Mouse (Mus musculus) embryonic facial prominence, embryonic 10.5 days (tissue): ENCODE data around the gene Acox1. TPM values are rescaled to one million over a fixed set of nuclear protein-coding genes. Genes with fewer than 3 reads are reported as not detected.
A peak's percentile ranks its signal among the peaks of the same experiment; 100 is the strongest.

ENCODE experiments used
- DNase-seq: peaks from one replicate; pipeline ENCODE4 v3.0.0-alpha.2; 2017; ENCODE audit warnings: low spot score
- H3K27ac ChIP-seq: fragments of 300-500 bp; sonication (generic); replicated peaks from 2 replicates; pipeline ENCODE4 v1.5.1; 2016; ENCODE audit warnings: mild to moderate bottlenecking
- H3K27me3 ChIP-seq: fragments of 300-500 bp; sonication (generic); replicated peaks from 2 replicates; pipeline ENCODE4 v1.6.1; 2016; ENCODE audit warnings: low read depth, mild to moderate bottlenecking; ENCODE audit not compliant: poor library complexity, severe bottlenecking
- H3K36me3 ChIP-seq: fragments of 300-500 bp; sonication (generic); replicated peaks from 2 replicates; pipeline ENCODE4 v1.6.1; 2016; ENCODE audit warnings: mild to moderate bottlenecking, moderate library complexity
- H3K4me1 ChIP-seq: fragments of 300-500 bp; sonication (generic); 2 replicates; pipeline ENCODE4 v1.6.1; 2016
- H3K4me3 ChIP-seq: fragments of 300-500 bp; sonication (generic); 2 replicates; pipeline ENCODE4 v1.5.1; 2016; ENCODE audit warnings: mild to moderate bottlenecking, moderate library complexity
- H3K9me3 ChIP-seq: fragments of 300-500 bp; sonication (generic); 2 replicates; pipeline ENCODE4 v1.6.1; 2016; ENCODE audit warnings: mild to moderate bottlenecking
- WGBS: fragments of 180-500 bp; shearing (Covaris S2); methylation state at CpG from one replicate; pipeline ENCODE4 v1.1.7; 2016; 5-methylcytosine and 5-hydroxymethylcytosine counted together
- polyA plus RNA-seq: library from polyadenylated mRNA; unstranded; fragments of >200 nt; fragmentation: Nextera tagmentation; extraction: Ambion mirVana; gene quantifications from 2 replicates; pipeline ENCODE4 v1.2.1, GENCODE M21; 2016

Acox1 gene
- polyA plus RNA-seq, 1 experiment from 2014 or later, result 18.8 TPM

GRCm38 (mm10) chr11:116149341-116149740 is 49.5 kb downstream of the Acox1 start:
- Histone ChIP-seq H3K4me3 (no peak overlapping the region), H3K27me3 (no peaks in the 10 kb centered on the region), H3K9me3 (no peaks in the 10 kb centered on the region), H3K27ac (0 out of 2 replicates have a peak overlapping the region, but pooled peaks have one; percentile 12), H3K4me1 (peaks cover 30% of the 10 kb centered on the region), H3K36me3 (peaks cover 100% of the 10 kb centered on the region)
- 85% methylated on average over 6 of the region's 6 CpGs for WGBS
- DNase-seq, result no peak

GRCm38 (mm10) chr11:116148761-116149221 is 50.1 kb downstream of the Acox1 start:
- Histone ChIP-seq H3K36me3 (peaks cover 100% of the 10 kb centered on the region), H3K4me3 (no peak overlapping the region; the same call in 1 of the 2 replicates), H3K27me3 (no peaks in the 10 kb centered on the region), H3K27ac (peak overlapping the region; percentile 12; the same call in 1 of the 2 replicates), H3K9me3 (no peaks in the 10 kb centered on the region), H3K4me1 (peaks cover 30% of the 10 kb centered on the region)
- 66% methylated on average over 20 of the region's 20 CpGs for WGBS
- DNase-seq, result no peak

DNA sequence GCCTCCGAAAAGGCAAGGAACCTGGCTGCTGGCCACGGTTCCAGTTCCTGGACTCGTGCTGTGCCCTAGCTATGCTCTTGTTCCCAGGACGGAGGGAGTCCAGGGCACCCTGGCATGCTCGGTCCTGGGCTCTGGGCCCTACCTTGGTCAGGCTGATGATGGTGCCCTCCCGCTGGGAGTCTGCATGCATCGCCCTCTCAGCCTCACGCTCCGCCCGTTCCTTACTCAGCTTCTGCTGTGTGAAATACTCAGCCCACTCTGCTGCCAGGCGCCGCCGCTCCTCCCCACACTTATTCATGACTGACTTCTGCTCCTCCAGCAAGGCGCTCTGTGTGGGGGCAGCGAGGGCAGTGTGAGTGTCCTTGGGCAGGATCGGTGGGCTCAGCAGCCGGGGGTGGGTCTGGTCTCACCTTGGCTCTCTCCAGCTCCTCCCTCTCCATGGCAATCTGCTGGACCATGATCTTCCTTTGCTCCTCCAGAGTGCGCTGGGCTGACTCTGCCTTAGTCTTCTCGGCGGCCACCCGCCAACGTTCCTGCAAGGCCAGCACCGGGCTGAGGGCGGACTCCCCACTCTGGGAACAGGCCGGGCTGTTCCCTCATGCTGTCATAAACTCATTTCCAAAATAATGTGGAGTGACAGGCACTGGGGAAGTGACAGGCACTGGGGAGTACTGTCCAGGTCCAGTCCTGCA is 52.4 kb downstream of the Acox1 start:
- WGBS, result 79% methylated on average over 25 of the region's 25 CpGs
- Histone ChIP-seq H3K36me3 (peaks cover 100% of the 10 kb centered on the region), H3K4me3 (no peak overlapping the region), H3K9me3 (no peaks in the 10 kb centered on the region), H3K4me1 (peaks cover 40% of the 10 kb centered on the region), H3K27ac (no peak overlapping the region), H3K27me3 (no peaks in the 10 kb centered on the region)
- DNase-seq, result no peak

DNA sequence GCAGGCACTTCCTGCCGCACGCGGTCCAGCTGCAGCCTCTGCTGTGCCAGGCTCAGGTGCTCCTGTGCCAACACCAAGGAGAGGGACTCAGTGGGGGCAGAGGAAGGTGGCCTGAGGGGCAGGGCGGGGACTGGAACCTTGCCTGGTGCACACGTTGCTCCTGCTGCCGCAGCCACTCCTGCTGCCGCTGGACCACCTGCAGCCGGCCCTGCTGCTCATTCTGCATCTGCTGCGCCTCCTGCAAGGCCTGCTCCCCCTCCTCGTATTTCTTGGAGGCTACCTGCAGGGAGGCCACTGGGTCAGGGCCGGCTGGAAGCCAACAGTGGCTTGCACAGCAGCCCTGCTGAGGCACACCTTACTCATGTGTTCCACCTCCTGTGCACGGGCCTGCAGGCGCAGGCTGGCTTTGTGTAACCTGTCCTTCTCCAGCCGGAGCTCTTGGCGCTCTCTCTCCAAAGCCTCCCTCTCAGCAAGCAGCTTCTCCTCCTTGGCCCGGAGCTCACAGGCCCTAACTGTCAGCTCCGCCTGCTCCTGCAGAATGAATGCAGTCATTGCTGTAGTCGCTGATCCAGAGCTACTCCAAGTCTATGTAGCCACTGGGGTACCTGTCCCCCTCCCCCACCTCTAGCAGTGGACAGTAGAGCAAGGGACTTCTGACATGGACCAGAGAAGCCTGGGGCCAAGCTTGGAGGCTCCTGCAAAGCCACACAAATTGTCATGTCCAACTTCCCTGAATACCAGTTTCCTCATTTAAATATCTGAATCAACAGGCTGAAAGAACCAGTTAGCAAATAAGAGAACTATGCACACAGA is 53.2 kb downstream of the Acox1 start:
- WGBS, result 59% methylated on average over 18 of the region's 18 CpGs
- H3K27ac ChIP-seq, result no peak overlapping the region
- DNase-seq, result no peak
- no peaks in the 10 kb centered on the region for H3K9me3 ChIP-seq
- no peak overlapping the region for H3K4me3 ChIP-seq
- H3K4me1 ChIP-seq, result peaks cover 40% of the 10 kb centered on the region
- no peaks in the 10 kb centered on the region for H3K27me3 ChIP-seq
- peaks cover 95% of the 10 kb centered on the region for H3K36me3 ChIP-seq

GRCm38 (mm10) chr11:116143468-116143867 is 55.4 kb downstream of the Acox1 start:
- Histone ChIP-seq H3K27ac (no peak overlapping the region), H3K4me3 (no peak overlapping the region), H3K9me3 (no peaks in the 10 kb centered on the region), H3K36me3 (peaks cover 73% of the 10 kb centered on the region), H3K4me1 (peaks cover 38% of the 10 kb centered on the region), H3K27me3 (no peaks in the 10 kb centered on the region)
- no peak for DNase-seq
- 91% methylated on average over 3 of the region's 3 CpGs for WGBS

- 50% methylated on average over 10 of the region's 10 CpGs for WGBS
- H3K4me3 ChIP-seq, result no peak overlapping the region
- H3K9me3 ChIP-seq, result no peaks in the 10 kb centered on the region
- peaks cover 62% of the 10 kb centered on the region for H3K36me3 ChIP-seq
- no peak for DNase-seq
- peak overlapping the region; percentile 7; the same call in 1 of the 2 replicates for H3K27ac ChIP-seq
- H3K27me3 ChIP-seq, result no peaks in the 10 kb centered on the region
- H3K4me1 ChIP-seq, result peaks cover 32% of the 10 kb centered on the region
Measured at GRCm38 (mm10) chr11:116142211-116142991, 56.4 kb downstream of the Acox1 start.

- WGBS, result under 1% methylated on average over 60 of the region's 60 CpGs
- no peaks in the 10 kb centered on the region for H3K9me3 ChIP-seq
- DNase-seq, result peak; percentile 98
- peak within 1 kb of the TSS; percentile 92 for H3K4me3 ChIP-seq
- H3K27me3 ChIP-seq, result no peaks in the 10 kb centered on the region
- H3K36me3 ChIP-seq, result peaks cover 61% of the 10 kb centered on the region
- H3K27ac ChIP-seq, result peak within 1 kb of the TSS; percentile 91
- peaks cover 29% of the 10 kb centered on the region for H3K4me1 ChIP-seq
Measured at GRCm38 (mm10) chr11:116138468-116139138, 60.2 kb downstream of the Acox1 start, which contains the start of gene Mrpl38. Mrpl38 (minus strand) TSS chr11:116138868.

DNA sequence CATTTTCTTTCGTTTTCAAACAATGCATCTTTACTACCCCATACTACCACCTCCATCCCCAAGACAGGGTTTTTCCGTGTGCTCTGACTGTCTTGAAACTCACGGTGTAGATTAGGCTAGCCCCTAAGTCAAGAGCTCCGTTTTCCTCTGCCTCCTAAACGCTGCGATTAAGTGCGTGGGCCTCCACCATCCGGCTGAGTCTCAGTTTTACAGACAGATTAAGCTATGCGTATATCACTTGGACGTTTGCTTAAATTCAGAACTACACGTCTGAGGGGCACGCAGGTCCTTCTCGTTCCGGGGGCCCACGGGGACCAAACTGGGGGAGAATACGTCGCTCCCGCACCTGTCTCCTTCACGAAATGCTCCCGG is 60.8 kb downstream of the Acox1 start:
- Histone ChIP-seq H3K9me3 (no peaks in the 10 kb centered on the region), H3K4me3 (peak overlapping the region; percentile 92), H3K27ac (peak overlapping the region; percentile 91), H3K36me3 (peaks cover 61% of the 10 kb centered on the region), H3K4me1 (peaks cover 35% of the 10 kb centered on the region), H3K27me3 (no peaks in the 10 kb centered on the region)
- WGBS, result 1% methylated on average over 20 of the region's 20 CpGs
- DNase-seq, result no peak

- no peak for DNase-seq
- no peak overlapping the region for H3K4me3 ChIP-seq
- H3K4me1 ChIP-seq, result peaks cover 53% of the 10 kb centered on the region
- no peak overlapping the region for H3K27ac ChIP-seq
- WGBS, result 84% methylated on average over 10 of the region's 10 CpGs
- peaks cover 6% of the 10 kb centered on the region for H3K27me3 ChIP-seq
- peaks cover 60% of the 10 kb centered on the region for H3K36me3 ChIP-seq
- H3K9me3 ChIP-seq, result no peaks in the 10 kb centered on the region
Measured at GRCm38 (mm10) chr11:116134171-116134570, 64.7 kb downstream of the Acox1 start.

- Histone ChIP-seq H3K4me3 (no peak overlapping the region), H3K9me3 (no peaks in the 10 kb centered on the region), H3K4me1 (peaks cover 54% of the 10 kb centered on the region), H3K27me3 (peaks cover 13% of the 10 kb centered on the region), H3K36me3 (peaks cover 60% of the 10 kb centered on the region), H3K27ac (peak overlapping the region; percentile 3; the same call in 1 of the 2 replicates)
- 63% methylated on average over 5 of the region's 5 CpGs for WGBS
- no peak for DNase-seq
Measured at GRCm38 (mm10) chr11:116133497-116133896, 65.3 kb downstream of the Acox1 start.

DNA sequence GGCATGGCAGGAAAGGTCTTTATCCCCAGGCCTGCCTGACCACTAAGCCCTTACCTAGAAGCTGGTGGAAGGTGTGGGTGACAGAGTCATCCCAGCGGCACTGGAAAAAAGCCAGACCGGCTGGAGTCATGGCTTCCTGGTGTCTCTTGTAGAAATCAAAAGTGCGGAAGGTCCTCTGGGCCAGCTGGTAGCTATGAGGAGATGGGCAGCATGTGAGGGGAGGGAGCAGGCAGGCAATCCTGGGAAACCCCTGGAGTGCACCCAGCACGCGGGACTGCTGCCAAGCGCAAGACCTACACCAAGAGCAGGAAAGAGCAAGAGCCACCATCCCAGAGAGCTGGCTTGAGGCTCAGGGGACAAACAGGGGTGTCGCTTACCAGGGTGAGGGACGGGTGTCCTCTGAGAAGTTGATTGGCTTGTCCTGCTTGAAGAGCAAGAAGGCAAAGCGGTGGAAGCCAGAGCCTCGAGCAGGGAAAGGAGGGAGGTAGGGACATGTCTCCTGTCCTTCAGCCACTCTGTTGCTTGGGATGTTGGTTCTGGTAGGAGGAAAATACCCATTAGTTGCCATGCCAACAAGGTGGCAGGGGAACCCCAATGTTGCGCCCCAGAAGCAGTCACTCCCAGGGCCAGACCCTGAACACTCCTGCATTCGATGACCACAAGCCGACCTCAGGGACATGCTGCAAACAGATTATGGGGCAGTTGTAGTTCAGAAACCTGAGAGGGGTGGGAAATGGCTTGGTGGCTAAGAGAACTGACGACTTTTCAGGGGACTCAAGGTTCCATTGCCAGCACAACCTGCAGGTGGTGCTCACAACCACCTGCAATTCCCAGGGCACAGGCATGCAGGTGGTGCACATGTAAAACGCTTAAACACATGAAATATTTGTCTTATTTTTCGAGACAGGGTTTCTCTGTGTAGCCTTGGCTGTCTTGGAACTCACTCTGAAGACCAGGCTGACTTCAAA is 66.2 kb downstream of the Acox1 start:
- Histone ChIP-seq H3K4me3 (no peak overlapping the region), H3K9me3 (no peaks in the 10 kb centered on the region), H3K36me3 (peaks cover 60% of the 10 kb centered on the region), H3K4me1 (peaks cover 60% of the 10 kb centered on the region), H3K27me3 (peaks cover 18% of the 10 kb centered on the region), H3K27ac (0 out of 2 replicates have a peak overlapping the region, but pooled peaks have one; percentile 10)
- DNase-seq, result no peak
- WGBS, result 84% methylated on average over 16 of the region's 16 CpGs
